Mouse (Mus musculus) stomach, postnatal 0 days (tissue): ENCODE data around the gene Rce1. TPM values are rescaled to one million over a fixed set of nuclear protein-coding genes. Genes with fewer than 3 reads are reported as not detected.
A peak's percentile ranks its signal among the peaks of the same experiment; 100 is the strongest.

Experiments used
- ATAC-seq: fragments of 200-750 bp; cut with Nextera tagmentation; 2 replicates; pipeline ENCODE4 v1.8.0; 2017; ENCODE audit not compliant: low FRiP score, low TSS enrichment
- DNase-seq: peaks from one replicate; pipeline ENCODE4 v3.0.0-alpha.2; 2016; ENCODE audit warnings: low spot score
- H3K27ac ChIP-seq: fragments of 300-500 bp; sonication (generic); replicated peaks from 2 replicates; pipeline ENCODE4 v1.5.1; 2014; ENCODE audit warnings: mild to moderate bottlenecking, control low read depth
- H3K27me3 ChIP-seq: fragments of 300-500 bp; sonication (generic); 2 replicates; pipeline ENCODE4 v1.6.1; 2014; ENCODE audit warnings: low read length; ENCODE audit not compliant: control insufficient read depth, insufficient read depth
- H3K36me3 ChIP-seq: fragments of 300-500 bp; sonication (generic); 2 replicates; pipeline ENCODE4 v1.6.1; 2014; ENCODE audit warnings: low read length, mixed read lengths; ENCODE audit not compliant: control insufficient read depth, insufficient read depth
- H3K4me1 ChIP-seq: fragments of 300-500 bp; sonication (generic); replicated peaks from 2 replicates; pipeline ENCODE4 v1.6.1; 2014; ENCODE audit warnings: antibody characterized with exemption; ENCODE audit not compliant: control insufficient read depth, insufficient read depth
- H3K4me2 ChIP-seq: fragments of 300-500 bp; sonication (generic); replicated peaks from 2 replicates; pipeline ENCODE4 v1.6.1; 2014; ENCODE audit warnings: low read depth, mild to moderate bottlenecking, control low read depth, moderate library complexity
- H3K4me3 ChIP-seq: fragments of 300-500 bp; sonication (generic); 2 replicates; pipeline ENCODE4 v1.5.1; 2014; ENCODE audit warnings: low read depth, low read length, control low read depth
- H3K9ac ChIP-seq: fragments of 300-500 bp; sonication (generic); 2 replicates; pipeline ENCODE4 v1.6.1; 2014; ENCODE audit warnings: mild to moderate bottlenecking, low read length, control low read depth, mixed read lengths
- H3K9me3 ChIP-seq: fragments of 300-500 bp; sonication (generic); 2 replicates; pipeline ENCODE4 v1.6.1; 2016; ENCODE audit warnings: low read length; ENCODE audit not compliant: control insufficient read depth
- CTCF ChIP-seq: IDR thresholded peaks from 2 replicates; pipeline ENCODE4 v1.5.1; 2016; ENCODE audit warnings: antibody characterized with exemption, low read depth, mild to moderate bottlenecking, moderate library complexity
- EP300 ChIP-seq: optimal IDR thresholded peaks from 2 replicates; pipeline ENCODE3; 2016; ENCODE audit warnings: antibody characterized with exemption
- WGBS: fragments of 180-500 bp; shearing (Covaris S2); extraction: QIAGEN DNeasy Blood & Tissue Kit; methylation state at CpG from one replicate; pipeline ENCODE4 v1.1.7; 2014; 5-methylcytosine and 5-hydroxymethylcytosine counted together
- polyA plus RNA-seq: library from polyadenylated mRNA; unstranded; fragments of >200 nt; fragmentation: Nextera tagmentation; extraction: Ambion mirVana; gene quantifications from 2 replicates; pipeline ENCODE4 v1.2.1, GENCODE M21; 2015

The Rce1 gene
- polyA plus RNA-seq, 1 experiment from 2014 or later: 46.4 TPM

DNA sequence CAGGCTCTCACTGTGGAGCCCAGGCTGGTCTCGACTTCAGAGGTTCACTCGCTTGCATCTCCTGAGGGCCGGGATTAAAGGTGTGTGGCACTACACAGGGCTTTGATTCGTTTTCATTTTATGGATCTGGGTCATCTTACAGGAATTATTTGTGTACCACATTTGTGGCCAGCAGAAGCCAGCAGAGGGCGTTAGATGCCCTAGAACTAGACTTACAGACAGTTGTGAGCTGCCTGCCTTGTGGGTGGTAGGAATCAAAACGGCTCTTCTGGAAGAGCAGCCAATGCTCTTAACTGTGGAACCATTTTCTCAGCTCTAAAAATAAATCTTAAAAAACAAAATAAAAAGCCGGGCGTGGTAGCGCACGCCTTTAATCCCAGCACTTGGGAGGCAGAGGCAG lies 18.8 kb upstream of the Rce1 start:
- Histone ChIP-seq H3K9ac (no peak overlapping the region), H3K4me3 (no peak overlapping the region), H3K36me3 (no peaks in the 10 kb centered on the region), H3K9me3 (no peaks in the 10 kb centered on the region), H3K4me2 (no peak overlapping the region), H3K4me1 (no peaks in the 10 kb centered on the region), H3K27me3 (no peaks in the 10 kb centered on the region), H3K27ac (no peak overlapping the region)
- 47% methylated on average over 10 of the region's 10 CpGs for WGBS
- peak; percentile 29 for DNase-seq
- peak; percentile 58 for TF ChIP-seq CTCF
- TF ChIP-seq EP300: no peak
- no peak for ATAC-seq

- Histone ChIP-seq H3K4me1 (no peaks in the 10 kb centered on the region), H3K4me2 (no peak overlapping the region), H3K4me3 (no peak overlapping the region), H3K36me3 (no peaks in the 10 kb centered on the region), H3K27me3 (no peaks in the 10 kb centered on the region), H3K9me3 (no peaks in the 10 kb centered on the region), H3K9ac (no peak overlapping the region), H3K27ac (no peak overlapping the region)
- WGBS: 66% methylated on average over 4 of the region's 4 CpGs
- ATAC-seq (no peak), DNase-seq (no peak)
- no peak for TF ChIP-seq EP300
- peak; percentile 27; the same call in 1 of the 2 replicates for TF ChIP-seq CTCF
Measured at GRCm38 (mm10) chr19:4635986-4636385, 10.5 kb upstream of the Rce1 start.

DNA sequence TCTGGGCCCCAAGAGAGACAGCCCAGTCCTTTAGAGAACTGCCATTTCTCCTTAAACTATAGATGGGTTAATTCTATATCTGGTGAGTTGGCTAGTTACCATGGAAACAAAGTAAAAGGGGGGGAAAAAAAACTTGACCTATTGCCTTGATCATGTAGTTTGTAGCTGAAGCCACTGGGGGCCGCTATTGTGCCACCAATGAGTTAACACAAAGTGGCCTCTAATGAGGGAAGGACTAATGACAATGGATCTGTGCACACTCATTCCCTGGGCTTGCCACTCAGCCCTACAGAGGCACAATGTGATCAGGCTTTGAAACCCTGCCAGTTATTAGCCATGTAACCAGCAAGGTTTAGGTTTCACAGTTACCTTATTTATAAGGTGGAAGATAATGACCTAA lies 3.4 kb upstream of the Rce1 start:
- H3K9me3 ChIP-seq: no peaks in the 10 kb centered on the region
- 0% methylated on average over 1 of the region's 1 CpGs for WGBS
- ATAC-seq: no peak
- 0 out of 2 replicates have a peak, but pooled peaks cover 5% of the 10 kb centered on the region for H3K4me1 ChIP-seq
- H3K27ac ChIP-seq: no peak overlapping the region
- TF ChIP-seq EP300 (no peak), CTCF (peak; percentile 94)
- no peak overlapping the region for H3K4me2 ChIP-seq
- peak; percentile 77 for DNase-seq
- H3K36me3 ChIP-seq: no peaks in the 10 kb centered on the region; the same call in 1 of the 2 replicates
- no peak overlapping the region for H3K4me3 ChIP-seq
- H3K27me3 ChIP-seq: no peaks in the 10 kb centered on the region
- H3K9ac ChIP-seq: no peak overlapping the region

- TF ChIP-seq EP300 (no peak), CTCF (no peak)
- ATAC-seq (peak; percentile 67; the same call in 1 of the 2 replicates), DNase-seq (no peak)
- peak overlapping the region; percentile 93 for H3K27ac ChIP-seq
- under 1% methylated on average over 35 of the region's 35 CpGs for WGBS
- H3K9ac ChIP-seq: peak overlapping the region; percentile 88
- no peaks in the 10 kb centered on the region for H3K9me3 ChIP-seq
- peak overlapping the region; percentile 90 for H3K4me2 ChIP-seq
- H3K4me1 ChIP-seq: 0 out of 2 replicates have a peak, but pooled peaks cover 5% of the 10 kb centered on the region
- H3K4me3 ChIP-seq: peak overlapping the region; percentile 91
- H3K36me3 ChIP-seq: peaks cover 8% of the 10 kb centered on the region; the same call in 1 of the 2 replicates
- H3K27me3 ChIP-seq: no peaks in the 10 kb centered on the region
Measured at GRCm38 (mm10) chr19:4625829-4626535, 541 bp upstream of the Rce1 start.

GRCm38 (mm10) chr19:4624406-4625178 lies 849 bp downstream of the Rce1 start:
- DNase-seq (no peak), ATAC-seq (peak; percentile 2; the same call in 1 of the 2 replicates)
- TF ChIP-seq EP300 (no peak), CTCF (no peak)
- Histone ChIP-seq H3K27ac (peak overlapping the region; percentile 93), H3K27me3 (no peaks in the 10 kb centered on the region), H3K9me3 (no peaks in the 10 kb centered on the region), H3K9ac (peak overlapping the region; percentile 88), H3K36me3 (peaks cover 9% of the 10 kb centered on the region; the same call in 1 of the 2 replicates), H3K4me3 (peak overlapping the region; percentile 91), H3K4me1 (0 out of 2 replicates have a peak, but pooled peaks cover 5% of the 10 kb centered on the region), H3K4me2 (peak overlapping the region; percentile 90)
- WGBS: 28% methylated on average over 4 of the region's 4 CpGs
